Mouse (Mus musculus) adrenal gland, postnatal 14 days (tissue): ENCODE measurements around the gene Hfm1. TPM values are rescaled to one million over a fixed set of nuclear protein-coding genes. Genes with fewer than 3 reads are reported as not detected.

Experiments used
- DNase-seq: peaks from one replicate; pipeline ENCODE4 v3.0.0; 2021; ENCODE audit warnings: mixed read lengths
- microRNA-seq, 2 experiments: library from miRNA; unstranded; fragments of <30 nt; microRNA quantifications; one replicate each; pipeline ENCODE4 v1.2.0; 2021
- total RNA-seq: library from RNA; stranded (reverse); gene quantifications from 2 replicates; pipeline ENCODE4 v1.2.3, GENCODE M21; 2021

The Hfm1 gene
- total RNA-seq, 1 experiment from 2014 or later = not detected

DNA sequence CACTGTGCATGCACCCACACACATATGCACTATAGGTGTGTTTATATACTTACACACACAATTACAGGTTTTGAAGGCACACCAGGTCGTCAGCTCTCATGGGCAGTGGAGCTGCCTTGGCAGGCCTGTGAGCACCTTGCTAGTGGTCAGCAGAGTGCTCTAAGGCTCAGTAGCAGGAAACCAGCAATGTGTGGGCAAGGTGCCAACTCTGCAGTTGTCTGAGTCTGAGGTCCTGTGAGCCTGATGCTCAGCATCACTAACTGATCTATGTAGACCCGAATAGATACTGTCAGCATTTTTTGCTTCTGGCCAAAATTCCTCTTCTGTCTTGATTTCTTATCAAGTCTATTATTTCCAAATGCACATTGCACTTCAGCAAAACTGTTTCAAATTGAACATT lies 82.2 kb downstream of the Hfm1 start:
- DNase-seq = no peak

DNA sequence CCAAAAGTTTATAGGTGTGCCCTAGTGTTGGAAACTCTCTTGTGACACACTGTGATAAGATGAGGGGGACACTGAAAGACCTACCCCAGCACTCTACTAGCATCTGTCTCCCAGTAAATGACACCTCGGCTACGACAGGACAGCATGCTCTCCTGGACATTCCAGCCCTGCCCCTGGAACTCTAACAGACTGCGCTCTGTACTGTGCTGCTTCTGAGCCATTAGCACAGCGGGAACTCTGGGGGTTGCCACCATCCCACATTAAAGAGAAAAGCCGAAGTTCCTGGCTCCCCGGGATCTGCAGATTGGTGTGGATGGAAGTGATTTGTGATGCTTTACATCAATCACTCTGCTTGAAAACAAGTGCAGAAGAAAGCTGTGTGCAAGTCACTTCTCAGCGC lies 93.1 kb downstream of the Hfm1 start:
- DNase-seq = no peak

DNA sequence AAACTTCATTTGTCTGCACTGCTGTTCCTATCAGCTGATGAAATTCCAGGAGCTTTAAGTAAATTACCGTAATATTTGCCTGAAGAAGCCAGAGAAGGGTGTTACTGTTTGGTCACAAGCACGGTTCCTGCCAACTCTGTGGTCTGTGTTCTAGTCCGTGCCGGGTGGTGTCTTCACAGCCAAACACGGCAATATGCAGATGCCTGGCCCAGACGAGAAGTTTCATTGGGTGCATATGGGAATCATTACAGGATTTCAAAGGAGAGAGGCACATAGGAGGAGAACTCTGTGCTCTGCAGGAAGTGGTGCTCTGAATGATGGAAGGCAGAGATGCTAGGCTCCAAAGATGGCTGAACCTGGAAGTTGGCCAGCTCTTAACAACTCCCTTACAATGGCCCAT lies 94.7 kb downstream of the Hfm1 start:
- no peak for DNase-seq

DNA sequence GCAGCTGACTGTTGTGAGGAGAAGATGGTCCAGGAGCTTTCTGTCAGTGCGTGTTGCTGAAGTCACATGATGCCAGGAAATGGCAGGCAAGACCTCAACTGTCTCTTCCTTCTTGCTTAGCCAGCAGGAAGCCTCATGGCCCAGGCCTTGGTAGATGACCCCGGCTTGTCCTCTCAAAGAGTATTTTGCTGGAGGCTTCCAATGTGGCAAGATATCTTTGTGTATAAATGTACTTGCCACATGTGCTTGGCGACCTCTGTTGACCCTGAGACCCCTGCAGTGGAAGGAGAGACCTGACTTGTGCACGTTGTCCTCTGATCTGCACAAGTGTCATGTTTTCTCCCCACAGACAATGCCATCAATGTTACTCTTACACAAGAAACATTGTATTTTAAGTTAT lies 95.3 kb downstream of the Hfm1 start:
- DNase-seq = no peak

DNA sequence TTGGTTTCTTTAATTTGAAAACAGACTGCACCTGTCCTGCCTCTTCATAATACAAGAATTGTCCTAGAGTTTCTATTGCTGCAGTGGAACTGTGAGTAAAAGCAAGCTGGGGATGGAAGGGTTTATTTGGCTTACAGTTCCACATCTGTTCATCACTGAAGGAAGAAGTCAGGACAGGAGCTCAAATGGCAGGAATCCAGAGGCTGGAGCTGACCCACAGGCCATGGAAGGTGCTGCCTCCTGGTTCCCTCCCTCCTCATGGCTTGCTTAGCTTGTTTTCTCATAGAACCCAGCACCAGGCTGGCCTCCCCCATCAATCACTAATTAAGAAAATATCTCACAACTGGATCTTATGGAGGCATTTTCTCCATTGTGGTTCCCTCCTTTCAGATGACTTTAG lies 99.4 kb downstream of the Hfm1 start:
- DNase-seq = no peak

DNA sequence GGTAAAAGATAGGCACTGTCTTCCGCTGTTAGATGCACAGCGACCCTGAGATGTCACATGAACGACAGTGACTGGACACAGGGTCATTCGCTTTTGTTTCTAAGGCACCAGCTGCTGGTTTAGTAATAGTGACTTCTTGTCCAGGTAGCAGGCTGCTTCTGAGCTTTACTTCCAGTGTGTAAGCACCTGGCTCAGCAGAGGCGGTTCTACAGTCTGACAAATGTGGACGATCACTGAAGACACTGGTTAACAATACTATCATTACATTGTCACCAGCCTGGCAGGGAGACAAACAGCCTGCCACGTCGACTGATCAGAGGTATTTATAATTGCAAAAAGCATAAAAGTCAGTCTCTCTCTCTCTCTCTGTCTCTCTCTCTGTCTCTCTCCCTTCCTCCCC lies 100.1 kb downstream of the Hfm1 start:
- no peak for DNase-seq

DNA sequence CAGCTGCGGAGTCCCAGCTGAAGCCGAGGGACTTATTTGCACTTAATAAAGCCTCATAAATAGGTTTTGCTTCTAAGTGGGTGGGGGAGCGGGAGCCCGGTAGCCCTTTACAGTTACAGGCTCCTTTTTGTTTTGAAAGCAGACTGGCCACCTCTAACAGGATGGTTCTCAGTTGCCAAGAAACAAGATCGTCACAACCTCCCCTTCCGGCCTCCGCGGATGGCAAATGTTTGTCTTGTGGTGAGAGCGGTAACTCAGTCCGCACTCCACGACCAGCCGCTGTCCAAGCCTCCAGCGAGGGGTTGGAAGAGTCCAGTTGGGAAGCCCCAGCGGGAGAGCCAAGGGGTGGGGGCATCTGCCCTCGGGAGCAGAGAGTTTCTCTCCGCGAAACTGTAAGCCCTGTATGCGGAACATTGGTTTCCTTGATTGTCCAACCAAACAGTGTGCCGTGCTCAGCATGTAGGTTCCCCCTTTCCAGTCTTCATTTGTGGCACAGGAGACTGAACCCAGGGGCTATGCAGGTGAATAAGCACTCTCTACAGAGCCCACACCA lies 100.7 kb downstream of the Hfm1 start:
- peak; percentile 60 for DNase-seq

DNA sequence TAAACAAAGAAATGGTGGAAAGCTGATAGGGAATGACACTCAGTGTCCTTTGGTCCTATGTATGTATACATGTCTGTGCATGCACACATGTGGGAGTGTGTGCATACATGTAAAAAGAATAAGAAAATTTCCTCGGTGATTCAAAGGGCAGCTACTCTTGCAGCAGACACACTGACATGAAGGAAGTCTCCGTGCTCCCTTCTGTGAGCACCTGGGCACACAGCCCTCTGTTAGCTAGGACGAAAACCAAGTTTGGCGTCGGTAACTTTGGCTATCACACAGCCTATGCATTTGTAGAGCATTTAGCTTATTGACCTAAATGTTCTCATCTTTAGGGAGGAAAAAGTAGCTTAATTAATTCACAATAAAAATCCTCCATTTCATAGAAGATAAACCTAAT lies 101.4 kb downstream of the Hfm1 start:
- DNase-seq = no peak

DNA sequence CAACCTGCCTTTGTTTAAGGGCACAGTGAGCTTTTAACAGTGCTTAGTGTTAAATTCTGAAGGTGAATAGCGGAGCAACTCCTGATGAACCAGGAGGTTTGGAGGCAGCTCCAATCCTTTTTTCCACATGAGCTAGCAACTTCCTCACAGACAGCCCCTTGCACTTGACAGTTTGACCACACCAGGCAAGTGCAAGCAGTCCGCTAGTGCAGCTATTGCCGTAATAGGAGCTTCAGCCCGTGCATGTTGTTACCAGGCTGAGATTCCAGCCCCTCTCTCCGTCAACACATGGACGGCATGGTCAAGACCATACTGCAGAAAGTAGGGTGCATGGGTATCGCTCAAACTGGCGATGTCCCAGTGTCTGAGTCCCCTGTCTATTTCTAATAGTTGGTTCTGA lies 106.5 kb downstream of the Hfm1 start:
- DNase-seq = no peak

DNA sequence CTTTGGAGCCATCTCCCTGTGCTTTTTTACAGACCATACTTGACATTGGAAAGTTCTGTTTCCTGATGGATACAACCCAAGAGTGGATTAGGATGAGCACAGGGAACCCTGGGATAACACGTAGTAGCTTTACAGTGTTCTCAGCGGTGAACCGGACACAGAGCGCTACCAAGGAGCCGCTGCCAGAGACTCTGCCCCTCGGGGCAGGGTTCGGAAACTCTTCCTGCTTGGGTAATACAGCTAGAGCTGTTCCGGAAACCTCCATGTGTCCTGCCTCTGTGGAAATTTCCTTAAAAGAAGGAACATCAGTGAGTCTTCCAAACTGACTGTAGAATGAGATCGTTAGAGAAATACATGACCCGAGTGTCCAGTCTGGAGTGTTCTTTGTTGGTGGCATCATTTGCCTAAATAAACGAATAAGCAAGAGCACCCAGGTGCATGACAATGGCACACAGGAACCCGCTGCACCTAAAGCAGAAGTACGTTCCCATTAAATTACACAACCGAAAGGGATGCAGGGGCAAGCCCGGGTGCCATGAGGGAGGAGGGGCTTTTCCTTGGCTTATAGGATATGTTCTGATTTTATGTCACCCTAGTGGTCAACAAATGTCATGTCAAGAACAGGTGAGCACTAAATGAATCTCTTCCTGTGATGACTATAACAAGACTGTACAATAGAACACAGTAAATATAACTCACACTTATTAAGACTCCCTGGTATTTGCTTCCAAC lies 110.0 kb downstream of the Hfm1 start:
- DNase-seq = peak; percentile 15

DNA sequence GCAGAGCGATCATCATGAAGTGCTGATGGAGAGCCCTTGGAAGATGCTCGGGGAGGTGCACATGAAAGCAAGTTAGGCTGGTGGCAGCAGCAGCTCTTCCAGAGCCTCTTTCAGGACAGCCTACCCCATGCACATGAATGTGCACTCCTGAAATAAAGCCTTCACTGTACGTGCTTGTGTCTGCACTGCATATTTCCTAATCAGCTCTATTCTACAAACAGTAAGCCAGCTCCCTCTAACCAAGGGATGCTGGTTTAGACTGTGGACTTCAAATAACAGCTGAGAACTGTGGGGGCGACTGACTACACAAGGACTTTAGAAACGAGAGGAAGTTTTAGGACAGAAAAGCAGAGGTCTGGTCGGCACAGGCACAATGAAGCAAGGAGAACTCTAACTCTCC lies 111.5 kb downstream of the Hfm1 start:
- DNase-seq = no peak

DNA sequence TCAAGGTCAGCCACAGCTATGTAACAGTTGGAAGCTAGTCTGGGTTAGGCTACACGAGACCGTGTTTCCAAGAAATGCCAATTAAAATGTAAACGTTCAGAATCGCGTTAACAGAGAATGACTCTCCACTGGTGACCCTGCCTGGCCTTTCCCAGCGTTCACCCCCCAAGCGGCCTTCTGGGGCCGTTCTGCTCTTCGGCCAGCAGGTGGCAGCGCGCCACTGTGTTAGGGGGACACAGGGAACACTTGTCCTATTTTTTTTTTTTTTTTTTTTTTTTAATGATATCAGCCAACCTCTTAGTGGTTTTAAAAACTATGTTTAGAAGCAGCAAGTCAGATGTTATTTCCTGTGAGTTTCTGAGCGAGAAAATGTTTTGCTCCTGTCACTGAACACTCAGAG lies 123.0 kb downstream of the Hfm1 start:
- peak; percentile 90 for DNase-seq

DNA sequence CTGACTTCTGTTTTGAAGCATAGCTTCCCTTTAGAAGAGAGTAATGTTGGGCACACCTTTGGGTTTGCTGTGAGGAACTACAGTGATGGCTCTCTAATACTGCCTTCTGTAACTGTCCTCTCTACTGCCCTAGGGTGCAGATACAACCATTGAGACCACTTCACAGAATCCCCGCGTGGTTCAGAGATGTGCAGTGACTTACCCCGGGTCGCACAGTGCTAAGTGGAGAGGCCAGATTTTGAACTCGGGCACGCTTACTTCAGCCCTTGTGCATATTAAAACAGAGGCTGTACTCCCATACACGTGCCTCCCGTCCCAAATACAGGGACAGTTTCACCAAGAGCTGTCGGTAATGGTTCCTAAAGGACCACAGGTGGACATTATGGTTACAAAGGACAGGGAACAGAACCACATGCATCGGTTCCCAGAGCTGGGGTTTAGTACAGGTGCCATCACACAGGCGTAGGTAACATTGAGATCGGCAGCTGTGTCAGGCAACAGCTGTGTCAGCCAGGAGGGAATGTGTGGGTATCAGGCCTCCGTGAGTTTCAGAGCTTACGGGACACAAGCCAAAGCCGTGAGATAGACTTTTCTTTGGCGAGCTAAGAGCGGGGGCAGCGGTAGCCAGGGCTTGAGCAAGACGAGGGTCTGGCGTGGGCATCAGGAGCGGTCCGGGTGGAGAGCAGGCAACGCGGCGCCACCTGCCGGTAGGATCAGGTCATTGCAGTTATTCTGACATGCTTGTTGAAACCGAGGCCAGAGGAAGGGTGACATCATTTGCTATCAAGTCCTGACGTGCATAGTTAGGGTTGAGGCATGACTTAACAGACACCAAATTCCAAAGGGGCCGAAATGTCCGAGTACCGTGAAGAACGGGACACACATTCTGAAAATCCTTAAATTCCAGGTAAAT lies 124.0 kb downstream of the Hfm1 start:
- DNase-seq = peak; percentile 92

DNA sequence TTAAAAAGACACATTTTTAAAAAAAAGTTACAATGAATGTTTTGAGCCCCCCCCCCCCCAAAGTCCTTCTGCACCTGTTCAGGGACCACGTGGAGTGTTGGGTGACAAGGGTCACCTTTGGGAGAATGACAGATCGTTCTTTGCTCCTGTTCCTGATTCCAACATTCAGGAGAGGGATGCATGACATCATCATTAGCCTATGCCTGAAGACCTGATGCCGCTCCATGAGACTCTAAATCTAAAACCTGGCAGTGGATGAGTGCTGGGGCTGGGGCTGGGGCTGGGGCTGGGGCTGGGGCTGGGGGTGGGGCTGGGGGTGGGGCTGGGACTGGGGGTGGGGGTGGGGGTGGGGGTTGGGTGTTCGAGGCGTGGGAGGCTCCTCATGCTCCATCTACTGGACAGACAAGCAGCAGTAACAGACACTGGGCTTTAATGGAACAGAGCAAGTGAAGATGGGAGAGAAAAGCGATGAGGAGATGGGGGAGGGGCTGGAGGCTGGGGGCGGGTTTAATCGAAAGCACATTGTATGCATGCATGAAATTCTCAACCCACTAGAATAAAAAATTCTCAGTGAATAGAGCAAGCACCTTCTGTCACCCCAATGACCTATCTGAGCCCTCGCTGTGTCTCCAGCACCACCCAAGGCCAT lies 124.8 kb downstream of the Hfm1 start:
- no peak for DNase-seq

DNA sequence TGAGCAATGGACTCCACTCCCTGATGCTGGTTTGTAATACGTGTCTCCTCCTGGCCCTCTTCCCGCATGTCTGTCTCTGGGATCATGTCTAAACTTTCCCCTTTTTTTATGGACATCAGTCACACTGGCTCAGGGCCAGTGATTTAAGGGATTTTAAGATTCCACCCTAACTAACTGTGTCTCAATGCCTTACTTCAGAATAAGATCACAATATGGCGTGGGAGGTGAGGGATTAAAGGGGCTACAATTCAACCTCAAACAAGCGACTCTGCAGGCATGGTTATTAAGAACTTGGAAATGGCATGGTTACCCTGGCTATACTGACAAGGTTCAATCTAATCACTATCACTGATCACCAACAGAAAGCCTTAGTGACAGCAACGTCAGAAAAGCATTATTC lies 128.2 kb downstream of the Hfm1 start:
- no peak for DNase-seq

DNA sequence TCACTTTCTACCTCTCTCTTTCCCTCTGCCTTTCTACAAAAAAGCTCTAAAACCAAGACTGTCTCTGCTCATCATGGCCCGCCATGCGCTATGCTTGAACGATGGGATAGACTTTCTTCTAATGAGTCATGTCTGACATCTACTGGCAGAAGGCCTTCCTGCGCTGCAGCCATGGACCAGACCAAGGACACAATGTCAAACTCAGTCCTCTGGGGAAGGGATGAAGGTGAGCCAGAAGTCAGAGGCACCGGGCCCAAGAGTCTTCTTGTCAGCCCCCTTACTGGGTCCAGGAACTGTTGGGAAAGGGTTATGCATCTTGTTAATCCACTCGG lies 134.9 kb downstream of the Hfm1 start:
- DNase-seq = peak; percentile 40

DNA sequence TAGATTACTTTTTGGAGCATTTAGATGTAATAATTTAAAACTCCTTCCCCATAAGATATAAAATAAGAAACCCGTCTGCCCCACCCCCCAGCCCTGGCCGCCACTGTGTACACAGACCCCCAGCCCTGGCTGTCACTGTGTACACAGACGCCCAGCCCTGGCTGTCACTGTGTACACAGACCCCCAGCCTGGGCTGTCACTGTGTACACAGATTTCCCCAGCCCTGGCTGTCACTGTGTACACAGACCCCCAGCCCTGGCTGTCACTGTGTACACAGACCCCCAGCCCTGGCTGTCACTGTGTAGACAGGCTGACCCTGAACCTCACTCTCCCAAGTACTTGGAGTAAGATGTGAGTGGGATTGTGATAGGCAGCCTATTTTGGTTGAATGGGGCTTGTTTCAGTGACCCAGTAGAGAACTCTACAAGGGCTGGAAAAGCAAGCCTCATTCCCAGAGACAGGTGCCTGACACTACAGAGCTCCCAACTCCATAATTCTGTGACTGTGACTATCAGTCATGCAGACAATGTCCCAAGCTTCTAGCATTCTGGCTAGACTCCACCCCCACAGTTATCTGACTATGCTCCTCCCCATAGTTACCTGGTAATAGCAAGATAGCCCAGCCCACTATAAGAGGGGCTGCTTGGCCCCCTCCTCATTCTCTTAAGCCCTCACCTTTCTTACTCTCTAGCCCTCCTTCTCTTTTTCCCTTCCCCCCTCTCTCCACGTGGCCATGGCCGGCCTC lies 135.5 kb downstream of the Hfm1 start:
- no peak for DNase-seq

Small RNAs within 50 kb of the gene (microRNA-seq; reads per million reads assigned to microRNA genes)
- 0 reads per million in 2 experiments for gene Gm27527

Other genes starting within 250 kb of the Hfm1 start
- gene Zfp644, start 229.0 kb downstream of the Hfm1 start, total RNA-seq = 62.4 and 72.0 TPM in 2 replicates
- 6.7 and 7.0 TPM in 2 replicates for gene Cdc7, start 38.0 kb upstream of the Hfm1 start, total RNA-seq